Mouse (Mus musculus): ENCODE data around the gene Hapln1.

Hapln1 gene

DNA sequence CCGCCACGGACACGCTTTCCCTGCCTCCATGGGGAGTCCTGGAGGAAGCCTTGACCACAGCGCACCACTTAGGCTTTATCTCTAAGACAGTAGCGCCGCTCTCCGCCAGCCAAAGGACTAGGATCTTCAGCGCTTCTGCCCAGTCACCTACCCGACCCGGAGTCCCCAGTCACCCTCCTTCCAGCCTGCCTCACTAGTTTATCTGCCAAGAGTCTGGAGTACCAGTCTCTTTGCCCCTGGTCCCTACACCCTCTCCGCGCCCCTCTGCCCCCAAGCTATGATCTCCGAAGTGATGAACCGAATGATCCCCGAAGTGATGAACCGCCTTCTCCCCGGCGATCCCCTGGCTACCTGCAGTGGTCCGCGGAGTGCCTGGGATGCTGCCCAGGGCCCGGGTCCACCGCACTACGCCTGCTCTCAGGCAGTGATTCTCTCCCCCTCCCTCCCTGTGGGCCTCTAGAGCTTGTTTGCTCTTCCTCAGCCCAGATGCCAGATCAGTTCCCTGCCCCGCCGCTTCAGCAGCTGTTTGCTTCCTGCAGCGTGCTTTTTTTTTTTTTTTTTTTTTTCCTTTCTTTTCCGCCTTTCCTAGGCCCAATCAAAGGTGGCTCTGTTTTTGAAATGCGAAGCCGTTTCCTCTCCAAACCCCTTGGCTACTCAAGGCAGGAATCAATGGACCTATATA, at the start of gene Hapln1:
Gene Hapln1, plus strand, starts transcription at position 592 of the 682 bp plus-strand sequence.
- peak; percentile 68 for DNase-seq

DNA sequence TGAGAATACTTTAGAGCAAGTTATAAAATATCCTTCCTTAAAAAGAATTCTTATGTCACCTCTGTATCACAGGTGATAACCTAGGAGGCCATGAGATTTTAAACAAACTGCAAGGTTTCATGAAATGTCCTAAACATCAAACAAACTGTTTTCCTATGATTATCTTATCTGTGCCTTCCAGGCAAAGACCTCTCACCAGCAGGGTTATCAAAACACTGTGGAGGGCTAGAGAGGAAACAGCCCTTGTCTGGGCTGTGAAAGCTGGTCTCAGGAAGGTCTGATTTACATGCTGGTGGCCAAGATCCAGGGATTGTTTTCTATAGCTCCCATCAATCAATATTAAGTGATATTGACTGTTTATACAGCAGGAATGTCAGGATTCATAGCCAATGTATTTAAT, 46.4 kb upstream of the Hapln1 start:
- peak; percentile 22 for DNase-seq

DNA sequence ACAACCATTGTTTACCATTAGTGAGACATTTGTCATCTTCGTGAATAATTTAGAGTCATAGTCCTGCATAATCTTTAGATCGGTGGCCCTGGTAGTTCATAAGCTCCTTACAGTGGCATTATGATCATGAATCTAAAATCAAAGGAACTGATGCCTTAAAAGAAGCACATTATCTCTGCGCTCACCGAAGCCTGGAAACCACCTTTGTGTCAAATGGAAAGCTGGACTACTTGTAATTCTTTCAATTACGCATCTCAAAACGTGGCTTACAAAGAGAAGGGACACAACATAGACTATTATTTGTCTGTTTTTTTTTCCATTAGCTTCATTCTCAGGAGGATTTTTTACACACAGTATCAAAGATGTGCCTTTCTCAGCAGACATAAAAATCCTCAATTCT, 45.9 kb upstream of the Hapln1 start:
- DNase-seq = no peak

DNA sequence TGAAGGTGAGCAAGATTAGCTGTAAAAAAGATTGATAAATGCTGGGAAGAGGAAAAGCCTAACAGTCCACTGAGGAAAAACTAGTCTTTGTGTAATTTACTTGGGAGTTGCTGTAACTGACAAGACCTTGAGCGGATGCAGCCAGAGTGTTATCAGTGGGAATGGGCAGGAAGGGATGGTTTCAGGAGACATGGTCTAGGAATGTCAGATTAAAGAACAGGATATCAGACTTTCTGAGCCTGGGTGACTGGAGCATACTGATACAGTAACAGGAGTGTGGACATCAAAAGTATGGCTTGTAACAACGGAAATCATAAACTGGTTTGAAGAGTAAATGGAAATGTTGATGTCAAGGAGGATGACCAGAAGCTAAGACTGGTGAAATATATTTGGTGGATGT, 43.0 kb upstream of the Hapln1 start:
- DNase-seq = no peak

GRCm38 (mm10) chr13:89499419-89499818, 40.2 kb upstream of the Hapln1 start:
- DNase-seq = no peak

- no peak for DNase-seq
Measured at GRCm38 (mm10) chr13:89521507-89521908, 18.1 kb upstream of the Hapln1 start.

GRCm38 (mm10) chr13:89528716-89529115, 10.9 kb upstream of the Hapln1 start:
- no peak for DNase-seq

DNA sequence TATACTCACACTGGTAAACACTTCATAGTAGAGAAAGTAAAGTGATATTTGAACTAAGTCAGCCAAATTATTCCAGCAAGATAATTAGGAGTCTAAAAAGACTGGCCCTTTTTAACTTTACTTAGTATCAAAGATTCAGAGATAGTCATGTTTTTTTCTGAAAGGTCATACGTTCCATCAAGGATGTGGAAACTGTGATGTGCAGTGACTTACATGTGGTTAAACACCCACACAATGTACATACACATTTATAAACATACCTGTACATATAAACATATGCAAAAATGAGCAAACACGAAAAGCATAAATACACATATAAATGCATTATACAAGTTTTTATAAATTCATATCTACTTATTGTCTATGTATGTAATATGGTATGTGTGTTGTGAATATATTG, 9.2 kb upstream of the Hapln1 start:
- DNase-seq = no peak

DNA sequence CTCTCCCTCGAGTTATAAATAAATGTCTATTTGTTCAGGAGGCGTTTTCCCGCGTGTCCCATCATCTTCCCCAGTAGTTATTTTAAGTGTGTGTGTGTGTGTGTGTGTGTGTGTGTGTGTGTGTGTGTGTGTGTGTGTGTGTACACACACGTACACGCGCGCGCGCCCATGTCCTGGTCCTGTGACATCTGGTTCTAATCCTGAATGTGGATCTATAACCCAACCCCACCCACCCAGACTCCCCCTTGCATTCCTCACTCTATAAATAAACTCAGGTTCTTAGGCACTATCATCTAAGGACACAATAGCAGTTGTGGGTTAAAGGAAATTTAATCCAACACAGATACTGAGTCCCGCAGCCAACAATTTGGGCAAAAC, 280 bp downstream of the Hapln1 start:
- DNase-seq = no peak

GRCm38 (mm10) chr13:89540301-89540982, 846 bp downstream of the Hapln1 start:
- DNase-seq = peak; percentile 11

DNA sequence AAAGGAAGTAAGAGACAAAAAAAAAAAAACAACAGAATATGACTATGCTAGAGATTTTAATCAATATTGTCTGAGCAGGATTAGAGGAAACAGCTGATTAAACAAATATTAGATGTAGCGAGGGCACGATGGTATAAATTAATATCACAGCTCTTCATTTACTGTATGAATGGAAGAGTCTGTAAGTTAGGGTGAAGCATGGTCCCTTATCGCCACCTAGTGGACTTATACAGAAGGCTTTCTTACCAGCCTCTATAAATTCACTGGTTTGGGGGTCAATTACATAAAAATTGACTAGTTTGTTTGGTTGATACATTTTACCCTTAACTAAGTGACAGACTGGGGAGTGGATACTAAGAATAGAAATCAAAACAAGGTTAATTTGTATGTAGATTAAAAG, 3.4 kb downstream of the Hapln1 start:
- peak; percentile 52 for DNase-seq

GRCm38 (mm10) chr13:89548203-89548740, 8.7 kb downstream of the Hapln1 start:
- DNase-seq = peak; percentile 84

DNA sequence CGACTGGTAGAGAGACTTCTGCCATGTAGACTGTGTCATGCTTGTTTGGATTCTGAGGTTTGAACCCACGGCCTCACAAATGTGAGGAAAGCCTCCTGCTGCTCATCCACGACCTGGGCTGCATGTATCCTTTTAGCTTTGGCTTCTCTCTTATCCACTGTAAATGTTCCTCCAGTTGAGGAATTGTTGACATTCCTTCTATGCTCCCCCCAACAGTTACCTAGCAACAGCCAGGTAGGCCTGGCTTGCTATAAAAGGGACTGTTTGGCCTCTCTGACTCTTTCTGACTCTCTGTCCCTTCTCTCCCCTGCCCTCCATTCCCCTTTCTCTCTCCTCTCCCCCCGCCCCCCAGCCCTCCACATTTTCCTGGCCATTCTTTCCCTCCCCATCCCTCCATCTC, 9.9 kb downstream of the Hapln1 start:
- no peak for DNase-seq

- peak; percentile 15 for DNase-seq
Measured at GRCm38 (mm10) chr13:89551502-89551901, 11.9 kb downstream of the Hapln1 start.

DNA sequence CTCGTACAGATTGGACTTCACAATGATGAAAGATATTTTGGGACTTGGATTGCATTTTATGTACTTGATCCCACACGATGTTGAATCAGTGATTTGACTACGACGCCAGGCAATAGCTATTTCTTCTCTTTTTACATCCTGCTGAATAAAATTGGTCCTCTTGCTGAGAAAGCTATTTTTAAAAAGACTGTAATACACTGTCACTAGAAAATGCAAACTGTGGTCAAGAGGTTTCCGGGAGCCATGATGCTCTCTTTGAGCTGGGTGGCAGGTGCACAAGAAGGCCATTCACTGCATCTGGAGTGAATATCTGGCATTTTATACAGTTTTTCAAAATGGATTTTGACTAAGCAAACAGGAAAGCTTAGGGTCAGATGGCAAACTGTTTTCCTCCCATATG, 24.9 kb downstream of the Hapln1 start:
- DNase-seq = no peak

DNA sequence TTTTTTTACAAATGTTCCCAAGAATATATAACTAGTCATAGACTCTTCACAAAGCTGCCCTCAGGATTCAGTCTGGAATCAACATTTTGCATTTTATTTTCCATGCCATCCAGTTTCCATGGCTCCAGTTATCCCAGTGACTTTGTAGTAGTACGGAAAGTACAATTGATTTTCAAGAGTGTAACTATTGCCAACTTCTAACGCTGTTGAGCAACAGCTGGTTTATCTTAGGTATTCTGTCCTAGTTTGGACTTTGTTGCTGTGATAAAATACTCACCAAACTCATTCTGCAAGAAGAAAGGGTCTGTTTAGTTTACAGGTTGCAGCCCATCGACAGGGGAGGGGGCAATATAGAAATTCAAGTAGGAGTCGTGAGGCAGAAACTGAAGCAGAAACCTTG, 26.7 kb downstream of the Hapln1 start:
- DNase-seq = no peak

DNA sequence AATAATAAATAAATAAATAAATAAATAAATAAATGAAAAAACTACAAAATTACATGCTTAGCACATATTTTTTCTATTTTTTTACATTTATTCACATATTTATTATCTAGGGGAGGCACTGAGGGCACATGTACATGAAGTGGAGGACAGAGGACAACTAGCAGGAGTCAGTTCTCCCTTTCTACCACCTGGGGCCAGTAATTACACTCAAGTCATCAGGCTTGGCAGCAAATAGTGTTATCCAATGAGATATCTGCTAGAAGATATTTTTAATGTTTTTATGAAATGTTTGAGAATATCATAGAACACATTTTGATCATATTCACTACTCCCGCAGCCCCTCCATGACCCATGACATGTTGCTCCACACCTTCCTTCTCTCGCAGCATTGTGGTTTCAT, 39.5 kb downstream of the Hapln1 start:
- DNase-seq = no peak

DNA sequence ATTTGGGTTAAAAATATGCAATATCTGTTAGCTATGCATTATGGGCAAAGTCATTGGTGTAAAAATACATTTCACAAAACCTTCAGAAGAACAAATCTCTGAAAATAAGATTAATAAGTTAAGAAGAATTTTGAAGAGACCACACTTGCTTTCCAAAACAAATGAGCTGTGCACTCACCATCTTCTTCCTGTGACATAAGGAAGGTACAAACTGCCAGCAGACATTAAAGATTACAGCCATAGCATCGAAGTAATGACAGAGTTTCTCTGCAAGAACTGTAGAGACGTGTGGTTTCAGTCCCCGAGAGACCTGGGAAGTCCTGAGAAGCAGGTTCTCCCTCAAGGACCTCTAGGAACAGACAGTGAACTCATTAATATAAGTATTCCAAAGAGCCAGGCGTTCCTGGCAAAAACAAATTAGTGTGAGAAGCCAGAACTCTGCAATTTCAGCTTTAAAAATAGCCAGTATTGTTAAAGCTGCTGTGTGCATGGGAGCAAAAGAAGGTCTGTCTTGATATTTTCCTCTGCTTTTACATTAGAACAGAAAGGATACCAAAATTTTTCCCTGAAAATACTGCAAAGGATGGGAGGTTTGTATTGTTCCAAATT, 43.6 kb downstream of the Hapln1 start:
- DNase-seq = no peak

DNA sequence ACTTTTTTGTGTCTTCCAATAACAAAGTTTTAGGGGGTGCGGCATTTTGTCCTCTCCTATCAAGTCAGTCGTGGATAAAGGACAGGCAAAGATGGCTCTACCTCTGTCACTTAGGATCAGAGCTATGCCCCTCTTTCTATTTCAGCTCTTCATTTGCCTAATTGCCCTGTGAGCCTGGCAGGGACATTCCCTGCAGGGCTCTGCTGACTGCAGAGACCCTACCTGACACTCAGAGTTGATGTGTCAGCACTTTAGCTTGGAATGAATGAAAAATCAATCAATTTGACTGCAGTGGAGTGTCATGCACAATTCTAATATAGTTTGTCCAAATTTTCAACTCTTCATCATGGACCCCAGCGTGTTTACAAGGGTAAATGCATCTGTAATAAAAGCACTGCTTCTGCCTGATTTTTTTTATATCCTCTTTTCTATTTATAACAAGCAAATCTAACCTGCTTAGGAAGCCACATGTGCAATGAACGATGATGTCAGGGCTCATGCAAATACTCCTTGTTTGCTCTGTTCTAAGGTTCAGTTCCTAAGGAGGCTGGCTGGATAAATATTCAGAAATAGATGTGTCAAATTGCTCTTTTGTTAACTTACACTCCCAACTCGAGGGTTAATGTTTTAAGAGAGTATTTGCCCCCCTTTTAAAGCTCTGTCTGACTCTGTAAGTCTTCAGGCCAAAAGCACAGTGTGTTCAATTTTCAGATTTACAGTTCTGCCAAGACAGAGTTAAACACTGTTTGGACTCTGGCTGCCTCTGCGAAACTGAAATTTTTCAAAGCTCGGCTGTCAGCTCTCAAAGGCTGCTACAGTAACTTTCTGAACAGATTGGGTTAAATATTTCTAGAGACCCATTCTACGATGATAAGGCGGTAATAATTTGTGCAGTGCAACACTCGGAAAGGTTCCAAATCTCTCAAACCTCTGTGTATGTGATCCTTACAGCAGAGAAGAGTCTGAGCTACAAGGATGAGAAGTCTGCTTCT, 44.4 kb downstream of the Hapln1 start:
- DNase-seq = no peak

- DNase-seq = peak; percentile 15
Measured at GRCm38 (mm10) chr13:89585144-89585543, 45.5 kb downstream of the Hapln1 start.

- DNase-seq = no peak
Measured at GRCm38 (mm10) chr13:89595105-89595504, 55.5 kb downstream of the Hapln1 start.

GRCm38 (mm10) chr13:89597354-89597753, 57.8 kb downstream of the Hapln1 start:
- no peak for DNase-seq

GRCm38 (mm10) chr13:89600466-89600865, 60.9 kb downstream of the Hapln1 start:
- no peak for DNase-seq
